Mouse (Mus musculus) urinary bladder, postnatal 0 days (tissue): ENCODE results near the gene S100a5. TPM values are rescaled to one million over a fixed set of nuclear protein-coding genes. Genes with fewer than 3 reads are reported as not detected.

Experiments
- polyA plus RNA-seq: library from polyadenylated mRNA; unstranded; fragments of >200 nt; fragmentation: Nextera tagmentation; extraction: Ambion mirVana; gene quantifications from 2 replicates; pipeline ENCODE4 v1.2.1, GENCODE M21; 2015

S100a5 gene
- polyA plus RNA-seq: 1.4 and 1.6 TPM in 2 replicates

DNA sequence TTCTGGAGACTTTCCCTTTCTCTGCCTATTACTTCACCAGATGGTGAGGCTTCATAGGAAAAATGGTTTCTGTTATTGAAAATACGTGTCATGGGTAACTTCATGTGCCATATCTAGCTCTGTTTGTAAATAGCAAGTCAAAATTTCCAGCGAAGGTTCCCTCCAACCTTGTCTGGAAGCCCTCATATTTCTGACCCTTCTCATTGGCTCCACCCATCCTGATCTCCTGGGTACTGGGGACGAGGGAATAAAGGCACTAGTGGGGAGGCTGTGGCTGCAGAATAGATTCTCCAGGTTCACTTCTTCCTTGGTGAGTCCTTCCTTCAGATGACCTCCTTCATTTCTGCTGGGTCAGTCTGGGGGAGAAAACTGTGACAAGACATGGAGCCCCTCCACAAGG is at the start of gene S100a5:
S100a5 (plus strand) TSS at position 301 of the 400 bp plus-strand sequence.

DNA sequence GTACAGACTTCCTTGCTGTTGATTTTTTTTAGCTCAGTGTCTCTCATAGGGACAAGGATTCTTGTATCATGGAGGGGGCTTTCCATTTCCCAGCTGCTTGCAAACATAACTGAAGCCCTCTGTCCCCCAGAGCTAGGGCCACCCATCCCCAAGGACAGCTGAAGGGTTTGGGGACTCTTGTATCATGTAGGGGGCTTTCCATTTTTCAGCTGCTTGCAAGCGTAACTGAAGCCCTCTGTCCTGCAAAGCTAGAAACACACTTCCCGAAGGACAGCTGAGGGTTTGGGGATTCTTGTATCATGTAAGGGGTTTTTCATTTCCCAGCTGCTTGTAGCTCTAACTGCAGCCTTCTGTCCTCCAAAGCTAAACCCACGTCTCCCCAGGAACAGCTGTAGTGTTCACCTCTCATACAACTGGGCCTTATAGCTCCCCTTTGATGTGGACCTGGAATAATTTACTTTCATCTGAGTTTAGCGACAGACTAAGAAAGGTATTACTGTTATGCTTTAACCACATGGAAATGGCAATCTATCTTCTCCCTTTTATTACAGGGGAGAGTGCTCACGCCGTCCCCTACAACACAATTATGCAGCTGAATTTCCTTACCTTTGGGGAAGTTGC is 48.2 kb upstream of the S100a5 start, which contains the start of gene S100a3:
S100a3 (plus strand) TSS at position 571 of the 621 bp plus-strand sequence.

GRCm38 (mm10) chr3:90589947-90590346 is 18.4 kb upstream of the S100a5 start, which contains the start of gene S100a2:
Gene S100a2, plus strand, starts transcription at chr3:90590247.

GRCm38 (mm10) chr3:90601486-90602110 is 6.7 kb upstream of the S100a5 start, which contains the start of gene Gm42674:
Gene Gm42674, plus strand, starts transcription at chr3:90601904.

DNA sequence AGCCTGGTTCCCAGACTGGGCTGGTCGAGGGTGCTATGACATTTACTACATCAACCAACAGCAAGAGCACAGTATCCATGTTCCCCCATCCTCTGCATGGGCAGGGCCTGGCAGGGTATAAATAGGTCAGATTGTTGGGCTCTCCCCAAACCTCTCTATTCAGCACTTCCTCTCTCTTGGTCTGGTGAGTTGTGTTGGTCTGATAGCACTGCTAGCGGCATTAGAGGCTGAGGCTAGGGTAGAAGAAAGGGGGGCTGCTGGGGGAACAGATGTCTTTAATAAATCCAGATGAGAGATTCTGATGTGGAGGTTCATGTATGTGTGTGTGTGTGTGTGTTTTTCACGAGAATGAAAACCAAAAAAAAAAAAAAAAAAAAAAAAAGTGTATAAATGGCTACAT is 4.7 kb upstream of the S100a5 start, which contains the start of gene S100a4:
S100a4 (plus strand) TSS at position 149 of the 400 bp plus-strand sequence.

GRCm38 (mm10) chr3:90612728-90613291 is 4.5 kb downstream of the S100a5 start, which contains the start of gene S100a6:
Gene S100a6, plus strand, starts transcription at chr3:90612882.

GRCm38 (mm10) chr3:90653717-90654116 is 45.4 kb downstream of the S100a5 start, which contains the start of gene S100a7a:
Gene S100a7a, plus strand, starts transcription at chr3:90654017.

Other genes with a start within 250 kb of the S100a5 start
- 6.9 and 8.3 TPM in 2 replicates for gene Slc27a3, start 218.6 kb upstream of the S100a5 start, polyA plus RNA-seq
- 9.2 and 9.7 TPM in 2 replicates for gene Ints3, start 174.9 kb upstream of the S100a5 start, polyA plus RNA-seq
- gene Npr1, start 142.7 kb upstream of the S100a5 start, polyA plus RNA-seq: 3.0 and 4.5 TPM in 2 replicates
- gene Ilf2, start 132.4 kb upstream of the S100a5 start, polyA plus RNA-seq: 59.7 and 65.9 TPM in 2 replicates
- 91.6 and 102 TPM in 2 replicates for gene Snapin, start 117.5 kb upstream of the S100a5 start, polyA plus RNA-seq
- 81.7 and 90.6 TPM in 2 replicates for gene Chtop, start 99.0 kb upstream of the S100a5 start, polyA plus RNA-seq
- gene S100a1, start 94.1 kb upstream of the S100a5 start, polyA plus RNA-seq: 796 and 865 TPM in 2 replicates
- gene S100a13, start 94.1 kb upstream of the S100a5 start, polyA plus RNA-seq: 82.3 and 90.7 TPM in 2 replicates
- 161 and 184 TPM in 2 replicates for gene S100a14, start 81.7 kb upstream of the S100a5 start, polyA plus RNA-seq
- gene S100a16, start 71.3 kb upstream of the S100a5 start, polyA plus RNA-seq: 293 and 298 TPM in 2 replicates
- gene S100a3, start 47.9 kb upstream of the S100a5 start, polyA plus RNA-seq: 2.5 and 2.6 TPM in 2 replicates
- gene S100a2, start 18.3 kb upstream of the S100a5 start, polyA plus RNA-seq: 0.88 TPM in 1 of 2 replicates, not detected in the other
- gene Gm42674, start 6.6 kb upstream of the S100a5 start, polyA plus RNA-seq: not detected in 2 replicates
- gene S100a4, start 4.8 kb upstream of the S100a5 start, polyA plus RNA-seq: 45.1 and 83.2 TPM in 2 replicates
- gene S100a6, start 4.4 kb downstream of the S100a5 start, polyA plus RNA-seq: 4,303 and 4,617 TPM in 2 replicates
- gene S100a7a, start 45.5 kb downstream of the S100a5 start, polyA plus RNA-seq: 0.12 and 0.25 TPM in 2 replicates
- 21.3 and 232 TPM in 2 replicates for gene S100a8, start 60.5 kb downstream of the S100a5 start, polyA plus RNA-seq
- gene S100a9, start 87.2 kb downstream of the S100a5 start, polyA plus RNA-seq: 10.1 and 121 TPM in 2 replicates
- not detected in 2 replicates for gene Pglyrp4, start 118.4 kb downstream of the S100a5 start, polyA plus RNA-seq
- gene Gm5849, start 169.4 kb downstream of the S100a5 start, polyA plus RNA-seq: not detected in 2 replicates